Mouse (Mus musculus): Measurements from ENCODE around the gene Fam98a. TPM values are rescaled to one million over a fixed set of nuclear protein-coding genes. Genes with fewer than 3 reads are reported as not detected.

Gene Fam98a
- polyA plus RNA-seq, 1 experiment, result 20.0 TPM

GRCm38 (mm10) chr17:75536396-75537049 lies 15.2 kb downstream of the Fam98a start:
- no peaks in the 10 kb centered on the region for H3K27me3 ChIP-seq (ENCODE audit: control insufficient read depth, insufficient read depth, low read length)
- H3K4me3 ChIP-seq (ENCODE audit: control insufficient read depth, insufficient read depth, low read length), result no peak overlapping the region
- peaks cover 16% of the 10 kb centered on the region for H3K36me3 ChIP-seq (ENCODE audit: control insufficient read depth, insufficient read depth, low read length)
- DNase-seq, result no peak
- H3K4me1 ChIP-seq (replicated peaks; ENCODE audit: control insufficient read depth, insufficient read depth, low read length), result no peaks in the 10 kb centered on the region
- TF ChIP-seq CTCF (IDR thresholded peaks at IDR 0.05; ENCODE audit: borderline replicate concordance, control insufficient read depth, extremely low read depth, insufficient read depth, low read length, poor library complexity), result no peak
- no peak for TF ChIP-seq POLR2A (IDR thresholded peaks at IDR 0.05; ENCODE audit: control insufficient read depth, extremely low read depth, insufficient read depth, low read length, poor library complexity)
- 41% methylated on average over 6 of the region's 6 CpGs for WGBS
- H3K27ac ChIP-seq (ENCODE audit: control insufficient read depth, insufficient read depth, low read length), result no peak overlapping the region

- Histone ChIP-seq H3K36me3 (ENCODE audit: control insufficient read depth, insufficient read depth, low read length) (peaks cover 16% of the 10 kb centered on the region), H3K27me3 (ENCODE audit: control insufficient read depth, insufficient read depth, low read length) (no peaks in the 10 kb centered on the region), H3K4me3 (ENCODE audit: control insufficient read depth, insufficient read depth, low read length) (no peak overlapping the region), H3K4me1 (replicated peaks; ENCODE audit: control insufficient read depth, insufficient read depth, low read length) (no peaks in the 10 kb centered on the region), H3K27ac (ENCODE audit: control insufficient read depth, insufficient read depth, low read length) (no peak overlapping the region)
- TF ChIP-seq CTCF (IDR thresholded peaks at IDR 0.05; ENCODE audit: borderline replicate concordance, control insufficient read depth, extremely low read depth, insufficient read depth, low read length, poor library complexity) (no peak), POLR2A (IDR thresholded peaks at IDR 0.05; ENCODE audit: control insufficient read depth, extremely low read depth, insufficient read depth, low read length, poor library complexity) (no peak)
- no peak for DNase-seq
- WGBS, result 94% methylated on average over 4 of the region's 4 CpGs
Observed at GRCm38 (mm10) chr17:75535612-75536011, 16.1 kb downstream of the Fam98a start.

- Histone ChIP-seq H3K4me1 (replicated peaks; ENCODE audit: control insufficient read depth, insufficient read depth, low read length) (no peaks in the 10 kb centered on the region), H3K27ac (ENCODE audit: control insufficient read depth, insufficient read depth, low read length) (no peak overlapping the region), H3K4me3 (ENCODE audit: control insufficient read depth, insufficient read depth, low read length) (no peak overlapping the region), H3K27me3 (ENCODE audit: control insufficient read depth, insufficient read depth, low read length) (no peaks in the 10 kb centered on the region), H3K36me3 (ENCODE audit: control insufficient read depth, insufficient read depth, low read length) (peaks cover 15% of the 10 kb centered on the region)
- 91% methylated on average over 12 of the region's 12 CpGs for WGBS
- DNase-seq, result no peak
- TF ChIP-seq CTCF (IDR thresholded peaks at IDR 0.05; ENCODE audit: borderline replicate concordance, control insufficient read depth, extremely low read depth, insufficient read depth, low read length, poor library complexity) (no peak), POLR2A (IDR thresholded peaks at IDR 0.05; ENCODE audit: control insufficient read depth, extremely low read depth, insufficient read depth, low read length, poor library complexity) (no peak)
Observed at GRCm38 (mm10) chr17:75534314-75535020, 17.3 kb downstream of the Fam98a start.

- Histone ChIP-seq H3K4me3 (ENCODE audit: control insufficient read depth, insufficient read depth, low read length) (no peak overlapping the region), H3K36me3 (ENCODE audit: control insufficient read depth, insufficient read depth, low read length) (no peaks in the 10 kb centered on the region), H3K27me3 (ENCODE audit: control insufficient read depth, insufficient read depth, low read length) (no peaks in the 10 kb centered on the region), H3K4me1 (replicated peaks; ENCODE audit: control insufficient read depth, insufficient read depth, low read length) (no peaks in the 10 kb centered on the region), H3K27ac (ENCODE audit: control insufficient read depth, insufficient read depth, low read length) (no peak overlapping the region)
- TF ChIP-seq CTCF (IDR thresholded peaks at IDR 0.05; ENCODE audit: borderline replicate concordance, control insufficient read depth, extremely low read depth, insufficient read depth, low read length, poor library complexity) (no peak), POLR2A (IDR thresholded peaks at IDR 0.05; ENCODE audit: control insufficient read depth, extremely low read depth, insufficient read depth, low read length, poor library complexity) (no peak)
- no peak for DNase-seq
- 93% methylated on average over 6 of the region's 6 CpGs for WGBS
Observed at GRCm38 (mm10) chr17:75532469-75532986, 19.2 kb downstream of the Fam98a start.

GRCm38 (mm10) chr17:75529222-75529935 lies 22.4 kb downstream of the Fam98a start:
- H3K36me3 ChIP-seq (ENCODE audit: control insufficient read depth, insufficient read depth, low read length), result no peaks in the 10 kb centered on the region
- WGBS, result 97% methylated on average over 14 of the region's 14 CpGs
- no peak for TF ChIP-seq CTCF (IDR thresholded peaks at IDR 0.05; ENCODE audit: borderline replicate concordance, control insufficient read depth, extremely low read depth, insufficient read depth, low read length, poor library complexity)
- TF ChIP-seq POLR2A (IDR thresholded peaks at IDR 0.05; ENCODE audit: control insufficient read depth, extremely low read depth, insufficient read depth, low read length, poor library complexity), result no peak
- no peaks in the 10 kb centered on the region for H3K27me3 ChIP-seq (ENCODE audit: control insufficient read depth, insufficient read depth, low read length)
- H3K27ac ChIP-seq (ENCODE audit: control insufficient read depth, insufficient read depth, low read length), result no peak overlapping the region
- H3K4me1 ChIP-seq (replicated peaks; ENCODE audit: control insufficient read depth, insufficient read depth, low read length), result no peaks in the 10 kb centered on the region
- no peak for DNase-seq
- H3K4me3 ChIP-seq (ENCODE audit: control insufficient read depth, insufficient read depth, low read length), result no peak overlapping the region

- TF ChIP-seq POLR2A (IDR thresholded peaks at IDR 0.05; ENCODE audit: control insufficient read depth, extremely low read depth, insufficient read depth, low read length, poor library complexity), result no peak
- TF ChIP-seq CTCF (IDR thresholded peaks at IDR 0.05; ENCODE audit: borderline replicate concordance, control insufficient read depth, extremely low read depth, insufficient read depth, low read length, poor library complexity), result no peak
- H3K27me3 ChIP-seq (ENCODE audit: control insufficient read depth, insufficient read depth, low read length), result no peaks in the 10 kb centered on the region
- no peak overlapping the region for H3K27ac ChIP-seq (ENCODE audit: control insufficient read depth, insufficient read depth, low read length)
- no peak overlapping the region for H3K4me3 ChIP-seq (ENCODE audit: control insufficient read depth, insufficient read depth, low read length)
- no peak for DNase-seq
- 92% methylated on average over 1 of the region's 1 CpGs for WGBS
- H3K36me3 ChIP-seq (ENCODE audit: control insufficient read depth, insufficient read depth, low read length), result no peaks in the 10 kb centered on the region
- H3K4me1 ChIP-seq (replicated peaks; ENCODE audit: control insufficient read depth, insufficient read depth, low read length), result no peaks in the 10 kb centered on the region
Observed at GRCm38 (mm10) chr17:75526411-75526810, 25.3 kb downstream of the Fam98a start.

Measured in thymus, adult 2 months (tissue).